Mouse (Mus musculus) gastrocnemius, postnatal 10 days (tissue): Measurements from ENCODE around the gene Plekhm2. TPM values are rescaled to one million over a fixed set of nuclear protein-coding genes. Genes with fewer than 3 reads are reported as not detected.

ENCODE experiments used
- DNase-seq: peaks from one replicate; pipeline ENCODE4 v3.0.0; 2021; ENCODE audit warnings: mixed read lengths
- total RNA-seq, 2 experiments: library from RNA; stranded (reverse); gene quantifications; 2 replicates each; pipeline ENCODE4 v1.2.3; 2021

The Plekhm2 gene
- total RNA-seq, 2 experiments from 2014 or later = 26.8 to 29.3 TPM

GRCm38 (mm10) chr4:141605421-141605820, 59.3 kb downstream of the Plekhm2 start:
- DNase-seq = no peak

GRCm38 (mm10) chr4:141604493-141604892, 60.2 kb downstream of the Plekhm2 start:
- DNase-seq = no peak

- no peak for DNase-seq
Measured at GRCm38 (mm10) chr4:141603921-141604320, 60.8 kb downstream of the Plekhm2 start.

- DNase-seq = no peak
Measured at GRCm38 (mm10) chr4:141602523-141603223, 62.0 kb downstream of the Plekhm2 start.

GRCm38 (mm10) chr4:141601148-141601862, 63.4 kb downstream of the Plekhm2 start:
- no peak for DNase-seq

- no peak for DNase-seq
Measured at GRCm38 (mm10) chr4:141600364-141600763, 64.3 kb downstream of the Plekhm2 start.

- no peak for DNase-seq
Measured at GRCm38 (mm10) chr4:141599251-141600141, 65.2 kb downstream of the Plekhm2 start.

GRCm38 (mm10) chr4:141598894-141599250, 65.8 kb downstream of the Plekhm2 start:
- no peak for DNase-seq

- DNase-seq = no peak
Measured at GRCm38 (mm10) chr4:141598199-141598893, 66.4 kb downstream of the Plekhm2 start.

- no peak for DNase-seq
Measured at GRCm38 (mm10) chr4:141596700-141597328, 67.9 kb downstream of the Plekhm2 start.

GRCm38 (mm10) chr4:141595605-141596268, 69.0 kb downstream of the Plekhm2 start:
- DNase-seq = no peak

GRCm38 (mm10) chr4:141595138-141595537, 69.6 kb downstream of the Plekhm2 start:
- DNase-seq = no peak

GRCm38 (mm10) chr4:141591547-141591946, 73.2 kb downstream of the Plekhm2 start:
- DNase-seq = peak; percentile 42

GRCm38 (mm10) chr4:141583919-141584318, 80.8 kb downstream of the Plekhm2 start:
- no peak for DNase-seq

GRCm38 (mm10) chr4:141581051-141581450, 83.6 kb downstream of the Plekhm2 start:
- no peak for DNase-seq

- DNase-seq = no peak
Measured at GRCm38 (mm10) chr4:141578833-141579232, 85.9 kb downstream of the Plekhm2 start.

GRCm38 (mm10) chr4:141576877-141577276, 87.8 kb downstream of the Plekhm2 start:
- DNase-seq = no peak

- no peak for DNase-seq
Measured at GRCm38 (mm10) chr4:141576404-141576803, 88.3 kb downstream of the Plekhm2 start.
